9 mouse cellular contexts compared by ENCODE assay signal in the genomic region with DNA sequence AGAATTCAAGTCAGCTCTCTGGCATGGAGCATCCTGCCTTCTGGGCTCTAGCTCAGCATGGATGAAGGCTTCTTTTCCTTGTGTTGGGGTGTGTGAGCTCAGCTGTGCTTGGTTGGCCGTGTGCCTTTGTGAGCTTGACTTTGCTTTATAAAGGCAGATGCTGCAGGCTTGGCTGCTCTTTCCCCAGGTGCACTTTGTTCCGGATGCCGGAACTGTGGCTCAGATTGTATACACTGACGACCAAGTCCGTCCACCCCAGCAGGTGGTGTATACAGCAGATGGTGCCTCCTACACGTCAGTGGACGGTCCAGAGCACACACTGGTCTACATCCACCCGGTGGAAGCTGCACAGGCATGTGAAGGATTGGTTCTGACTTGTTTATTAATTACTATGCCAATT. TPM values are rescaled to one million over a fixed set of nuclear protein-coding genes. Genes with fewer than 3 reads are reported as not detected.
DNase-seq lines count a peak whose midpoint lies in the region; ATAC-seq and TF ChIP-seq lines count a peak whose summit lies in the region.
"Had no signal": no experiment of that assay in that cellular context is flagged by ENCODE, and none has a peak within 500 bp of the region (broad histone marks: within the 10 kb centered on the region; RNA-seq: fewer than 3 reads in every experiment).

No protein-coding gene starts in this region.

- TF ChIP-seq CTCF in midbrain, postnatal 0 days (IDR thresholded peaks at IDR 0.05), result no peak

- peaks cover 27% of the 10 kb centered on the region for H3K4me1 ChIP-seq in hindbrain, embryonic 10.5 days (replicated peaks)
- H3K4me1 ChIP-seq in midbrain, postnatal 0 days (ENCODE audit: insufficient read depth, low read length), result no peaks in the 10 kb centered on the region
- peaks cover 2% of the 10 kb centered on the region; the same call in 1 of the 2 replicates for H3K4me1 ChIP-seq in heart, embryonic 12.5 days (replicated peaks)

- peaks cover 5% of the 10 kb centered on the region; the same call in 1 of the 2 replicates for H3K9me3 ChIP-seq in hindbrain, embryonic 10.5 days
- no peaks in the 10 kb centered on the region for H3K9me3 ChIP-seq in midbrain, postnatal 0 days (ENCODE audit: low read length)
- no peaks in the 10 kb centered on the region for H3K9me3 ChIP-seq in heart, embryonic 12.5 days (replicated peaks)

- peak; percentile 52; the same call in 1 of the 2 replicates for ATAC-seq in midbrain, postnatal 0 days (ENCODE audit: low FRiP score)
- no peak for ATAC-seq in heart, embryonic 12.5 days (ENCODE audit: insufficient number of reproducible peaks, low FRiP score)

- WGBS in hindbrain, embryonic 10.5 days, result 61% methylated on average over 8 of the region's 8 CpGs
- 28% methylated on average over 8 of the region's 8 CpGs for WGBS in midbrain, postnatal 0 days
- 84% methylated on average over 8 of the region's 8 CpGs for WGBS in heart, embryonic 12.5 days

- intact Hi-C loops in left cerebral cortex, postnatal 4 days (cut with DNase I), result loop anchor here (5.0 kb wide), 1 partner anchor 34 kb away; the partner anchor contains the start of gene Prdm10
- intact Hi-C loops in left cerebral cortex, postnatal 14 days (cut with DNase I), result no loop called here

- no peak overlapping the region for H3K9ac ChIP-seq in midbrain, postnatal 0 days (replicated peaks; ENCODE audit: low read length, poor library complexity, severe bottlenecking)
- H3K9ac ChIP-seq in heart, embryonic 12.5 days, result no peak overlapping the region
- H3K9ac ChIP-seq: limb, embryonic 13.5 days had no signal

- no peak overlapping the region for H3K4me3 ChIP-seq in hindbrain, embryonic 10.5 days
- no peak overlapping the region for H3K4me3 ChIP-seq in midbrain, postnatal 0 days (ENCODE audit: low read depth, low read length)
- H3K4me3 ChIP-seq in heart, embryonic 12.5 days, result no peak overlapping the region
- H3K4me3 ChIP-seq: limb, embryonic 13.5 days had no signal

- no peaks in the 10 kb centered on the region for H3K27me3 ChIP-seq in hindbrain, embryonic 10.5 days (ENCODE audit: insufficient read depth, poor library complexity, severe bottlenecking)
- H3K27me3 ChIP-seq in midbrain, postnatal 0 days (ENCODE audit: insufficient read depth, low read length), result no peaks in the 10 kb centered on the region
- no peaks in the 10 kb centered on the region for H3K27me3 ChIP-seq in heart, embryonic 12.5 days (replicated peaks)
- H3K27me3 ChIP-seq: limb, embryonic 13.5 days had no signal

- 0 out of 2 replicates have a peak overlapping the region, but pooled peaks have one; percentile 8 for H3K27ac ChIP-seq in hindbrain, embryonic 10.5 days
- no peak overlapping the region for H3K27ac ChIP-seq in midbrain, postnatal 0 days (ENCODE audit: low read depth, low read length)
- no peak overlapping the region for H3K27ac ChIP-seq in heart, embryonic 12.5 days (ENCODE audit: poor library complexity, severe bottlenecking)
- H3K27ac ChIP-seq: limb, embryonic 13.5 days had no signal

- peaks cover 3% of the 10 kb centered on the region; the same call in 1 of the 2 replicates for H3K36me3 ChIP-seq in hindbrain, embryonic 10.5 days
- H3K36me3 ChIP-seq in midbrain, postnatal 0 days (ENCODE audit: insufficient read depth, low read length), result 0 out of 2 replicates have a peak, but pooled peaks cover 3% of the 10 kb centered on the region
- H3K36me3 ChIP-seq in heart, embryonic 12.5 days, result peaks cover 6% of the 10 kb centered on the region; the same call in 1 of the 2 replicates

- DNase-seq in left cerebral cortex, postnatal 4 days, result peak; percentile 91
- DNase-seq in left cerebral cortex, postnatal 14 days (ENCODE audit: low spot score in 2 of 2), result no peak
- DNase-seq in cerebellum, adult 11 months, result peak; percentile 90
- DNase-seq in hindbrain, embryonic 10.5 days (ENCODE audit: low spot score), result no peak
- peak; percentile 86 for DNase-seq in midbrain, postnatal 0 days (ENCODE audit: low spot score)
- DNase-seq in ovary, postnatal 36 days (ENCODE audit: low spot score), result no peak
- no peak for DNase-seq in lung, adult 18-20 months

- H3K4me2 ChIP-seq in midbrain, postnatal 0 days (ENCODE audit: low read depth, low read length, poor library complexity, severe bottlenecking), result no peak overlapping the region
- H3K4me2 ChIP-seq in heart, embryonic 12.5 days, result no peak overlapping the region
- H3K4me2 ChIP-seq: limb, embryonic 13.5 days had no signal

RNA-seq across cellular contexts. Expression of gene Prdm10, which starts 35.6 kb away (rescaled TPM):
- total RNA-seq in left cerebral cortex, postnatal 4 days (2021), result 10 to 100 TPM; 26.0 to 27.0 TPM
- 10 to 100 TPM; 17.3 to 21.2 TPM for total RNA-seq in left cerebral cortex, postnatal 14 days (2021)
- 7.9 and 8.9 TPM in 2 replicates for polyA plus RNA-seq in hindbrain, embryonic 10.5 days (2016; fragmentation: Nextera tagmentation; extraction: Ambion mirVana)
- 14.8 and 17.3 TPM in 2 replicates for total RNA-seq in midbrain, postnatal 0 days (2014; rRNA removed)
- polyA plus RNA-seq in midbrain, postnatal 0 days (2015; fragmentation: Nextera tagmentation; extraction: Ambion mirVana), result 4.6 and 5.0 TPM in 2 replicates
- 5.4 and 5.7 TPM in 2 replicates for polyA plus RNA-seq in heart, embryonic 12.5 days (2016; fragmentation: Nextera tagmentation; extraction: Ambion mirVana)

Comparison
In these comparisons a context has a peak if more than half of its experiments do, and no peak if none do; other contexts are left out.
1. DNase-seq: peak in left cerebral cortex, postnatal 4 days (single experiment), cerebellum, adult 11 months (single experiment) and midbrain, postnatal 0 days (single experiment); none in left cerebral cortex, postnatal 14 days (0 of 2), hindbrain, embryonic 10.5 days (single experiment), ovary, postnatal 36 days (single experiment) and lung, adult 18-20 months (0 of 2).